Comparison of ENCODE assay signal across 19 mouse cellular contexts in genomic region chr4:142828969-142829368, GRCm38 (mm10).
A peak's percentile ranks its signal among the peaks of the same experiment; 100 is the strongest.
DNase-seq lines count a peak whose midpoint lies in the region; ATAC-seq and TF ChIP-seq lines count a peak whose summit lies in the region.
"Had no signal": no experiment of that assay in that cellular context is flagged by ENCODE, and none has a peak within 500 bp of the region (broad histone marks: within the 10 kb centered on the region; RNA-seq: fewer than 3 reads in every experiment).

No protein-coding gene starts in this region.

- no peak for ATAC-seq in forebrain, embryonic 11.5 days (replicated peaks; ENCODE audit: low FRiP score)
- ATAC-seq in embryonic facial prominence, embryonic 15.5 days (ENCODE audit: insufficient number of reproducible peaks, low FRiP score, low TSS enrichment, low read depth) = no peak
- peak; percentile 21; the same call in 1 of the 2 replicates for ATAC-seq in forebrain, postnatal 0 days
- no peak for ATAC-seq in CD4-positive, CD25-positive, alpha-beta regulatory T cell, adult 4 months

- no peak for TF ChIP-seq CTCF in forebrain, postnatal 0 days (IDR thresholded peaks at IDR 0.05; ENCODE audit: low read depth)

- 18% methylated on average over 10 of the region's 10 CpGs for WGBS in forebrain, embryonic 11.5 days
- 22% methylated on average over 10 of the region's 10 CpGs for WGBS in forebrain, embryonic 10.5 days
- 20% methylated on average over 10 of the region's 10 CpGs for WGBS in embryonic facial prominence, embryonic 15.5 days
- WGBS in forebrain, postnatal 0 days = 9% methylated on average over 10 of the region's 10 CpGs

- no peaks in the 10 kb centered on the region for H3K36me3 ChIP-seq in forebrain, embryonic 11.5 days (ENCODE audit: control insufficient read depth, insufficient read depth, low read length)
- H3K36me3 ChIP-seq in forebrain, embryonic 10.5 days (replicated peaks) = no peaks in the 10 kb centered on the region
- H3K36me3 ChIP-seq in embryonic facial prominence, embryonic 15.5 days = no peaks in the 10 kb centered on the region
- no peaks in the 10 kb centered on the region for H3K36me3 ChIP-seq in forebrain, postnatal 0 days (ENCODE audit: insufficient read depth)
- H3K36me3 ChIP-seq: heart, embryonic 15.5 days; liver, embryonic 13.5 days had no signal

- H3K27ac ChIP-seq in forebrain, embryonic 11.5 days (ENCODE audit: low read depth, low read length) = peak overlapping the region; percentile 2; the same call in 1 of the 2 replicates
- H3K27ac ChIP-seq in forebrain, embryonic 10.5 days = no peak overlapping the region
- 0 out of 2 replicates have a peak overlapping the region, but pooled peaks have one; percentile 1 for H3K27ac ChIP-seq in embryonic facial prominence, embryonic 15.5 days (replicated peaks)
- H3K27ac ChIP-seq in forebrain, postnatal 0 days (ENCODE audit: low read depth, low read length) = peak overlapping the region; percentile 4; the same call in 1 of the 2 replicates
- H3K27ac ChIP-seq: heart, embryonic 15.5 days; kidney, postnatal 0 days; left cerebral cortex, adult 2 months; liver, embryonic 13.5 days had no signal

- H3K9me3 ChIP-seq in forebrain, embryonic 11.5 days (ENCODE audit: control insufficient read depth, low read length) = no peaks in the 10 kb centered on the region
- no peaks in the 10 kb centered on the region for H3K9me3 ChIP-seq in forebrain, embryonic 10.5 days
- H3K9me3 ChIP-seq in embryonic facial prominence, embryonic 15.5 days (replicated peaks) = no peaks in the 10 kb centered on the region
- H3K9me3 ChIP-seq in forebrain, postnatal 0 days (ENCODE audit: low read length) = no peaks in the 10 kb centered on the region
- H3K9me3 ChIP-seq: heart, embryonic 15.5 days; liver, embryonic 13.5 days had no signal

- H3K4me3 ChIP-seq in forebrain, embryonic 11.5 days (ENCODE audit: low read depth, low read length) = no peak overlapping the region
- no peak overlapping the region for H3K4me3 ChIP-seq in forebrain, embryonic 10.5 days
- no peak overlapping the region for H3K4me3 ChIP-seq in embryonic facial prominence, embryonic 15.5 days (replicated peaks)
- H3K4me3 ChIP-seq in forebrain, postnatal 0 days (ENCODE audit: low read depth, low read length) = no peak overlapping the region
- H3K4me3 ChIP-seq: heart, embryonic 15.5 days; left cerebral cortex, adult 2 months; liver, embryonic 13.5 days had no signal

- H3K4me1 ChIP-seq in forebrain, embryonic 11.5 days (replicated peaks; ENCODE audit: control insufficient read depth, insufficient read depth, low read length) = peaks cover 13% of the 10 kb centered on the region
- peaks cover 39% of the 10 kb centered on the region for H3K4me1 ChIP-seq in forebrain, embryonic 10.5 days
- H3K4me1 ChIP-seq in embryonic facial prominence, embryonic 15.5 days = peaks cover 15% of the 10 kb centered on the region
- H3K4me1 ChIP-seq in forebrain, postnatal 0 days (ENCODE audit: insufficient read depth) = peaks cover 13% of the 10 kb centered on the region
- H3K4me1 ChIP-seq: heart, embryonic 15.5 days; liver, embryonic 13.5 days had no signal

- no peaks in the 10 kb centered on the region for H3K27me3 ChIP-seq in forebrain, embryonic 11.5 days (ENCODE audit: control insufficient read depth, insufficient read depth, low read length)
- H3K27me3 ChIP-seq in forebrain, embryonic 10.5 days (ENCODE audit: poor library complexity, severe bottlenecking) = no peaks in the 10 kb centered on the region
- H3K27me3 ChIP-seq in embryonic facial prominence, embryonic 15.5 days = no peaks in the 10 kb centered on the region
- no peaks in the 10 kb centered on the region for H3K27me3 ChIP-seq in forebrain, postnatal 0 days (ENCODE audit: insufficient read depth, low read length)
- H3K27me3 ChIP-seq: heart, embryonic 15.5 days; liver, embryonic 13.5 days had no signal

- DNase-seq in forebrain, embryonic 11.5 days (ENCODE audit: low spot score) = no peak
- DNase-seq in forebrain, embryonic 10.5 days (ENCODE audit: extremely low spot score, low spot score) = no peak
- DNase-seq in brain, adult 2 months (ENCODE audit: low read depth, low spot score) = peak; percentile 37
- no peak for DNase-seq in forebrain, postnatal 0 days
- DNase-seq in right cerebral cortex, adult 18-20 months = no peak
- DNase-seq in adrenal gland, postnatal 36 days = no peak
- DNase-seq: cerebellum, adult 18-20 months; heart, postnatal 36 days; kidney, adult 11 months; layer of hippocampus, adult 9-11 months; liver, embryonic 13.5 days; lung, adult 2 months; lung, postnatal 14 days; spleen, adult 18-20 months had no signal

- no peak overlapping the region for H3K4me2 ChIP-seq in forebrain, embryonic 11.5 days (ENCODE audit: low read depth, low read length, severe bottlenecking)
- H3K4me2 ChIP-seq in embryonic facial prominence, embryonic 15.5 days (replicated peaks) = no peak overlapping the region
- 0 out of 2 replicates have a peak overlapping the region, but pooled peaks have one; percentile 2 for H3K4me2 ChIP-seq in forebrain, postnatal 0 days (ENCODE audit: low read depth)
- H3K4me2 ChIP-seq: heart, embryonic 15.5 days; liver, embryonic 13.5 days had no signal

- no peak overlapping the region for H3K9ac ChIP-seq in forebrain, embryonic 11.5 days (ENCODE audit: low read length)
- no peak overlapping the region for H3K9ac ChIP-seq in embryonic facial prominence, embryonic 15.5 days
- no peak overlapping the region for H3K9ac ChIP-seq in forebrain, postnatal 0 days
- H3K9ac ChIP-seq: heart, embryonic 15.5 days; liver, embryonic 13.5 days had no signal
